Mouse (Mus musculus) embryonic facial prominence, embryonic 12.5 days (tissue): ENCODE results near the gene Ccdc33. TPM values are rescaled to one million over a fixed set of nuclear protein-coding genes. Genes with fewer than 3 reads are reported as not detected.
A peak's percentile ranks its signal among the peaks of the same experiment; 100 is the strongest.

ENCODE experiments used
- ATAC-seq: fragments of 200-750 bp; cut with Nextera tagmentation; 2 replicates; pipeline ENCODE4 v1.8.0; 2017; ENCODE audit not compliant: insufficient number of reproducible peaks, insufficient read depth, low FRiP score, low TSS enrichment
- H3K27ac ChIP-seq: fragments of 300-500 bp; sonication (generic); 2 replicates; pipeline ENCODE4 v1.5.1; 2016; ENCODE audit warnings: mild to moderate bottlenecking
- H3K27me3 ChIP-seq: fragments of 300-500 bp; sonication (generic); 2 replicates; pipeline ENCODE4 v1.6.1; 2016; ENCODE audit warnings: mild to moderate bottlenecking, moderate library complexity
- H3K36me3 ChIP-seq: fragments of 300-500 bp; sonication (generic); 2 replicates; pipeline ENCODE4 v1.6.1; 2016; ENCODE audit warnings: mild to moderate bottlenecking
- H3K4me1 ChIP-seq: fragments of 300-500 bp; sonication (generic); 2 replicates; pipeline ENCODE4 v1.6.1; 2016
- H3K4me2 ChIP-seq: fragments of 300-500 bp; sonication (generic); replicated peaks from 2 replicates; pipeline ENCODE4 v1.6.1; 2016; ENCODE audit warnings: mild to moderate bottlenecking, moderate library complexity
- H3K4me3 ChIP-seq: fragments of 300-500 bp; sonication (generic); 2 replicates; pipeline ENCODE4 v1.5.1; 2016; ENCODE audit warnings: mild to moderate bottlenecking
- H3K9ac ChIP-seq: fragments of 300-500 bp; sonication (generic); 2 replicates; pipeline ENCODE4 v1.6.1; 2016; ENCODE audit warnings: mild to moderate bottlenecking, moderate library complexity
- H3K9me3 ChIP-seq: fragments of 300-500 bp; sonication (generic); 2 replicates; pipeline ENCODE4 v1.6.1; 2016; ENCODE audit warnings: mild to moderate bottlenecking, moderate library complexity
- WGBS: fragments of 180-500 bp; shearing (Covaris S2); methylation state at CpG from one replicate; pipeline ENCODE4 v1.1.7; 2016; 5-methylcytosine and 5-hydroxymethylcytosine counted together
- polyA plus RNA-seq: library from polyadenylated mRNA; unstranded; fragments of >200 nt; fragmentation: Nextera tagmentation; extraction: Ambion mirVana; gene quantifications from 2 replicates; pipeline ENCODE4 v1.2.1, GENCODE M21; 2016

The Ccdc33 gene
- polyA plus RNA-seq, 1 experiment from 2014 or later: 0.13 TPM

DNA sequence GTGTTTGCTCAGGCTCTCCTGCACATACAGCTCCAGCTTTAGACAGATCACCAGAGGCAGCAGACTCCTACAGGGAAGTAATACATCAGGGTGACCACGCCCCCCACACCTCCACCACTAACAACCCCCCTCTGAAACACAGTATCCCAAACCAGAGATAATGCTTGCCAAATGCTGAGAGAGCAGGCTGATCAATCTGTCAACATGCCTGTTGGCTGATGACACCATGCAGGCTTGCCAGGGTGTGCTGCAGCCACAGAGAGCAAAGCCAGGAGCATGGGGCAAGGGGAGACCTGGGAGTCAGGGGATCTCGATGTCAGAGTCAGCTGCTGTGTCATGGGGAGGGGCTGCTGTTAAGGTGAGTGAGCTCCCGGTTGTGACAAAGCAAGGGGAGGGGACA lies 55.1 kb downstream of the Ccdc33 start, which contains the start of gene Stra6:
Gene Stra6 (plus strand): TSS at position 258 of the 400 bp plus-strand sequence.
- Histone ChIP-seq H3K27me3 (peaks cover 3% of the 10 kb centered on the region; the same call in 1 of the 2 replicates), H3K36me3 (no peaks in the 10 kb centered on the region), H3K27ac (no peak within 1 kb of the TSS), H3K4me2 (no peak within 1 kb of the TSS), H3K4me1 (peaks cover 35% of the 10 kb centered on the region), H3K9me3 (no peaks in the 10 kb centered on the region), H3K9ac (no peak within 1 kb of the TSS), H3K4me3 (no peak within 1 kb of the TSS)
- ATAC-seq: no peak
- WGBS: 41% methylated on average over 3 of the region's 3 CpGs

GRCm38 (mm10) chr9:58060677-58061667 lies 57.7 kb downstream of the Ccdc33 start:
- no peaks in the 10 kb centered on the region for H3K36me3 ChIP-seq
- peaks cover 3% of the 10 kb centered on the region; the same call in 1 of the 2 replicates for H3K27me3 ChIP-seq
- no peak overlapping the region for H3K4me2 ChIP-seq
- 8% methylated on average over 23 of the region's 23 CpGs for WGBS
- H3K4me1 ChIP-seq: peaks cover 26% of the 10 kb centered on the region
- H3K9ac ChIP-seq: no peak overlapping the region
- no peak overlapping the region for H3K27ac ChIP-seq
- ATAC-seq: no peak
- H3K4me3 ChIP-seq: no peak overlapping the region
- no peaks in the 10 kb centered on the region for H3K9me3 ChIP-seq

GRCm38 (mm10) chr9:58059920-58060319 lies 58.7 kb downstream of the Ccdc33 start:
- no peak overlapping the region for H3K27ac ChIP-seq
- no peak overlapping the region for H3K4me2 ChIP-seq
- peaks cover 24% of the 10 kb centered on the region for H3K4me1 ChIP-seq
- no peaks in the 10 kb centered on the region for H3K36me3 ChIP-seq
- no peak overlapping the region for H3K9ac ChIP-seq
- peaks cover 7% of the 10 kb centered on the region; the same call in 1 of the 2 replicates for H3K27me3 ChIP-seq
- H3K9me3 ChIP-seq: no peaks in the 10 kb centered on the region
- WGBS: 27% methylated on average over 1 of the region's 1 CpGs
- H3K4me3 ChIP-seq: no peak overlapping the region
- no peak for ATAC-seq

GRCm38 (mm10) chr9:58055666-58056065 lies 63.0 kb downstream of the Ccdc33 start:
- 71% methylated on average over 5 of the region's 5 CpGs for WGBS
- no peaks in the 10 kb centered on the region for H3K9me3 ChIP-seq
- H3K9ac ChIP-seq: no peak overlapping the region
- H3K4me3 ChIP-seq: no peak overlapping the region
- peaks cover 27% of the 10 kb centered on the region for H3K4me1 ChIP-seq
- no peaks in the 10 kb centered on the region for H3K36me3 ChIP-seq
- H3K4me2 ChIP-seq: no peak overlapping the region
- no peak for ATAC-seq
- 0 out of 2 replicates have a peak, but pooled peaks cover 3% of the 10 kb centered on the region for H3K27me3 ChIP-seq
- H3K27ac ChIP-seq: no peak overlapping the region

DNA sequence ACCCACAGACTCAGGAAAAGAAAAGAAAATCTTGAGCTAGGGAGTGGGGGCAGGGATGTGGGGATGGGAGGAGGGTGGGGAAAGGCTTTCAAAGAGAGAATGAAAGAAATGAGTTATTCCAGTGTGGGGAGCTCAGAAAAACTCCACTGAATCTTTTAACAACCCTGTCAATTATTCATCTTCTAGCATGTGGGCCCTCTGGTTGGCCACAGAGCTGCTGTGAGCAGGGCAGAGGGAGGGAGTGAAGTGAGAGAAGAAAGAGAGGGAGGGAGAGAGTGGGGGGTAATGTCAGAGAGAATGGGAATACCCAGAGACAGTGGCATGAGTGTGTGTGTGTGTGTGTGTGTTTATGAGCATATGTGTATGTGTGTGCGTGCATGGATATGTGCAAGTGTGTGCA lies 64.6 kb downstream of the Ccdc33 start:
- H3K9me3 ChIP-seq: no peaks in the 10 kb centered on the region
- no peak overlapping the region for H3K27ac ChIP-seq
- ATAC-seq: no peak
- 0 out of 2 replicates have a peak, but pooled peaks cover 6% of the 10 kb centered on the region for H3K27me3 ChIP-seq
- no peak overlapping the region for H3K9ac ChIP-seq
- peaks cover 25% of the 10 kb centered on the region; the same call in 1 of the 2 replicates for H3K4me1 ChIP-seq
- 88% methylated on average over 1 of the region's 1 CpGs for WGBS
- no peaks in the 10 kb centered on the region for H3K36me3 ChIP-seq
- H3K4me3 ChIP-seq: no peak overlapping the region
- no peak overlapping the region for H3K4me2 ChIP-seq

DNA sequence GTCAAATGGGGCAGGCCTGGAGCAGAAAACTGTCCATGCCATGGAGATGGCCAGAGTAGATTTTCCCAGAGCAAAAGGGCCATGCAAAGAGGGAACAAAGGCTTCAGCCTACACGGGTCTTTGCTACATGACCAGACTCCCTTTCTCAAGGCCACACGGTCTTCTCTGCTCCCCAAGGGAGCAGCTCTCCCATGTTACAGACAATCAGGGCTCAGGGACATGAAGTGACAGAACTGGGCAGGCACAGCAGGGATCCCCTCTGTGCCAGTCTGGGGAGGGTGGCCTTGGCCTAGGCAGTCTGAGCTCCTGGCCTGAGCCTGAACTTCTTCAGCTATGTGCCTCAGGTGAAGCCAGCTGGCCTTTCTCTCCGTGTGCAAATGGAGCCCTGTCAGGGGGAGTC lies 65.1 kb downstream of the Ccdc33 start:
- ATAC-seq: no peak
- no peak overlapping the region for H3K4me2 ChIP-seq
- peaks cover 30% of the 10 kb centered on the region for H3K4me1 ChIP-seq
- no peak overlapping the region for H3K4me3 ChIP-seq
- H3K27me3 ChIP-seq: 0 out of 2 replicates have a peak, but pooled peaks cover 6% of the 10 kb centered on the region
- no peak overlapping the region for H3K27ac ChIP-seq
- 54% methylated on average over 3 of the region's 3 CpGs for WGBS
- H3K36me3 ChIP-seq: no peaks in the 10 kb centered on the region
- no peak overlapping the region for H3K9ac ChIP-seq
- no peaks in the 10 kb centered on the region for H3K9me3 ChIP-seq

GRCm38 (mm10) chr9:58053102-58053501 lies 65.5 kb downstream of the Ccdc33 start:
- Histone ChIP-seq H3K4me3 (no peak overlapping the region), H3K9ac (no peak overlapping the region), H3K27ac (no peak overlapping the region), H3K9me3 (no peaks in the 10 kb centered on the region), H3K4me2 (no peak overlapping the region), H3K27me3 (0 out of 2 replicates have a peak, but pooled peaks cover 6% of the 10 kb centered on the region), H3K4me1 (peaks cover 34% of the 10 kb centered on the region), H3K36me3 (no peaks in the 10 kb centered on the region)
- WGBS: 16% methylated on average over 3 of the region's 3 CpGs
- ATAC-seq: no peak

- Histone ChIP-seq H3K9ac (no peak overlapping the region), H3K36me3 (no peaks in the 10 kb centered on the region), H3K4me1 (peaks cover 36% of the 10 kb centered on the region), H3K27me3 (0 out of 2 replicates have a peak, but pooled peaks cover 6% of the 10 kb centered on the region), H3K4me3 (no peak overlapping the region), H3K27ac (no peak overlapping the region), H3K9me3 (no peaks in the 10 kb centered on the region), H3K4me2 (no peak overlapping the region)
- no peak for ATAC-seq
- 28% methylated on average over 5 of the region's 5 CpGs for WGBS
Measured at GRCm38 (mm10) chr9:58051937-58052336, 66.7 kb downstream of the Ccdc33 start.

DNA sequence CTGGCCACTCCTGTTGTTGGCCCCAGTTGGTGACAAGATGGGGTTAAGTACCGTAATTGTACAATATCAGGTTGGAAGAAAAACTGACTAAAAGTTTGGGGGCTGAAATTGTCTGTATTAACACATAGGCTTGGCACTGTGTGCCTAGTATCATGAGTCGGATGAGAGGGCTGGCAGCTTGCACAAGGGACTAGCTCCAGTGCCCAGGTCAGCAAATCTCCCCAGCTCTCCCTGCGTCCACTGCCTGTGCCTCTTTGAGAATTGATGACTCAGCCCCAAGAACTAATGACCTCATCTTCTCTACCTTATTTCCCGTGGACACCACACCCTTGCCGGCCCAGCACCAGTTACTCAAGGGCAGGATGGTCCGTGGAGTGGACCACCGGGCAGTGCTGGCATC lies 68.8 kb downstream of the Ccdc33 start:
- Histone ChIP-seq H3K4me1 (peaks cover 41% of the 10 kb centered on the region), H3K4me3 (no peak overlapping the region), H3K9ac (no peak overlapping the region), H3K27me3 (0 out of 2 replicates have a peak, but pooled peaks cover 3% of the 10 kb centered on the region), H3K4me2 (no peak overlapping the region), H3K36me3 (no peaks in the 10 kb centered on the region), H3K9me3 (no peaks in the 10 kb centered on the region), H3K27ac (no peak overlapping the region)
- WGBS: 75% methylated on average over 7 of the region's 7 CpGs
- no peak for ATAC-seq

DNA sequence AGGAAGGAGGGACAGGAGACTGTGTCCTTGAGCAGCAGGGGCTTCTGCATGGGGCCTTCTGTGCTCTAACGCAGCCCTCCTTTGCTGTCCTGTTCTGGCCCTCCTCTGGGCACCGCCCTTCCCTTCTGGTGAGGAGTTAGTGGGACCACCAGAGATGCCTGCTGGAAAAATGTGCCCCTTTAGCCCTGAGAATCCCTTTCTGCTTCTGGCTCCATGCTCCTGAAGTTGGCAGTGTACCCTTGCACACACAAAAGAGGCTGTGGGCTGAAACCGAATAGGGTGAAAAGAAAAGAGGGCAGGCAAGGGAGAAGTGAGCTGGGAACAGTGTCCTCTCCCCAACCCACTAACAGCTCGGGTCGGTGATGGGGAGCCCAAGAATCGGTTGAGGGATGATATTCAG lies 69.4 kb downstream of the Ccdc33 start:
- WGBS: 53% methylated on average over 6 of the region's 6 CpGs
- Histone ChIP-seq H3K36me3 (no peaks in the 10 kb centered on the region), H3K4me3 (no peak overlapping the region), H3K27me3 (0 out of 2 replicates have a peak, but pooled peaks cover 3% of the 10 kb centered on the region), H3K9me3 (no peaks in the 10 kb centered on the region), H3K9ac (0 out of 2 replicates have a peak overlapping the region, but pooled peaks have one; percentile 8), H3K27ac (peak overlapping the region; percentile 9; the same call in 1 of the 2 replicates), H3K4me2 (no peak overlapping the region), H3K4me1 (peaks cover 40% of the 10 kb centered on the region)
- no peak for ATAC-seq

GRCm38 (mm10) chr9:58048621-58049020 lies 70.0 kb downstream of the Ccdc33 start:
- ATAC-seq: no peak
- H3K4me3 ChIP-seq: no peak overlapping the region
- 0 out of 2 replicates have a peak overlapping the region, but pooled peaks have one; percentile 8 for H3K9ac ChIP-seq
- H3K4me1 ChIP-seq: peaks cover 34% of the 10 kb centered on the region
- H3K4me2 ChIP-seq: no peak overlapping the region
- H3K36me3 ChIP-seq: no peaks in the 10 kb centered on the region
- H3K27me3 ChIP-seq: 0 out of 2 replicates have a peak, but pooled peaks cover 3% of the 10 kb centered on the region
- WGBS: 11% methylated on average over 6 of the region's 6 CpGs
- H3K27ac ChIP-seq: no peak overlapping the region
- no peaks in the 10 kb centered on the region for H3K9me3 ChIP-seq

GRCm38 (mm10) chr9:58047061-58047460 lies 71.6 kb downstream of the Ccdc33 start:
- H3K9me3 ChIP-seq: no peaks in the 10 kb centered on the region
- no peak for ATAC-seq
- 77% methylated on average over 10 of the region's 10 CpGs for WGBS
- H3K36me3 ChIP-seq: no peaks in the 10 kb centered on the region
- 0 out of 2 replicates have a peak, but pooled peaks cover 3% of the 10 kb centered on the region for H3K27me3 ChIP-seq
- no peak overlapping the region for H3K4me3 ChIP-seq
- H3K27ac ChIP-seq: no peak overlapping the region
- H3K4me1 ChIP-seq: peaks cover 42% of the 10 kb centered on the region
- H3K9ac ChIP-seq: no peak overlapping the region
- H3K4me2 ChIP-seq: no peak overlapping the region
